Mouse (Mus musculus): ENCODE data around the gene Ric1.
"Not testable (repeated sequence)": the region's sequence is repeated elsewhere in the genome, so short reads cannot be mapped to it uniquely, and the experiment has no call there.

The Ric1 gene

GRCm38 (mm10) chr19:29534030-29534429 is 11.9 kb downstream of the Ric1 start:
- DNase-seq = no peak

- no peak for DNase-seq
Measured at GRCm38 (mm10) chr19:29542256-29542970, 20.3 kb downstream of the Ric1 start.

- no peak for DNase-seq
Measured at GRCm38 (mm10) chr19:29544026-29544425, 21.9 kb downstream of the Ric1 start.

GRCm38 (mm10) chr19:29550618-29551017 is 28.5 kb downstream of the Ric1 start:
- DNase-seq = no peak

GRCm38 (mm10) chr19:29551128-29551527 is 29.0 kb downstream of the Ric1 start:
- DNase-seq = no peak

- not testable (repeated sequence) for DNase-seq
Measured at GRCm38 (mm10) chr19:29551980-29552379, 29.9 kb downstream of the Ric1 start.

GRCm38 (mm10) chr19:29557171-29557845 is 35.2 kb downstream of the Ric1 start:
- DNase-seq = not testable (repeated sequence)

- DNase-seq = no peak
Measured at GRCm38 (mm10) chr19:29562166-29562565, 40.1 kb downstream of the Ric1 start.

- DNase-seq = no peak
Measured at GRCm38 (mm10) chr19:29562603-29563002, 40.5 kb downstream of the Ric1 start.

- DNase-seq = peak in 1 of 2 experiments; percentile 7
Measured at GRCm38 (mm10) chr19:29563258-29563779, 41.2 kb downstream of the Ric1 start.

GRCm38 (mm10) chr19:29566512-29566911 is 44.4 kb downstream of the Ric1 start:
- no peak for DNase-seq

GRCm38 (mm10) chr19:29582439-29582838 is 60.4 kb downstream of the Ric1 start:
- DNase-seq = no peak

GRCm38 (mm10) chr19:29583734-29584133 is 61.7 kb downstream of the Ric1 start:
- no peak for DNase-seq

GRCm38 (mm10) chr19:29593783-29594182 is 71.7 kb downstream of the Ric1 start:
- DNase-seq = not testable (repeated sequence)

GRCm38 (mm10) chr19:29596276-29596675 is 74.2 kb downstream of the Ric1 start:
- DNase-seq = no peak

- DNase-seq = peak in 1 of 2 experiments; percentile 6
Measured at GRCm38 (mm10) chr19:29596985-29597384, 74.9 kb downstream of the Ric1 start.

GRCm38 (mm10) chr19:29598981-29599380 is 76.9 kb downstream of the Ric1 start:
- DNase-seq = no peak

GRCm38 (mm10) chr19:29603548-29604353 is 81.7 kb downstream of the Ric1 start:
- no peak for DNase-seq

GRCm38 (mm10) chr19:29604653-29605052 is 82.6 kb downstream of the Ric1 start:
- no peak for DNase-seq

- DNase-seq = no peak
Measured at GRCm38 (mm10) chr19:29607521-29607920, 85.4 kb downstream of the Ric1 start.

GRCm38 (mm10) chr19:29608212-29608611 is 86.1 kb downstream of the Ric1 start:
- DNase-seq = no peak

- no peak for DNase-seq
Measured at GRCm38 (mm10) chr19:29610907-29611306, 88.8 kb downstream of the Ric1 start.

- DNase-seq = no peak
Measured at GRCm38 (mm10) chr19:29612102-29612501, 90.0 kb downstream of the Ric1 start.
